Mouse (Mus musculus): ENCODE data around the gene Vps35l. TPM values are rescaled to one million over a fixed set of nuclear protein-coding genes. Genes with fewer than 3 reads are reported as not detected.

Vps35l gene
- polyA plus RNA-seq, 1 experiment from 2014 or later = 48.1 TPM

DNA sequence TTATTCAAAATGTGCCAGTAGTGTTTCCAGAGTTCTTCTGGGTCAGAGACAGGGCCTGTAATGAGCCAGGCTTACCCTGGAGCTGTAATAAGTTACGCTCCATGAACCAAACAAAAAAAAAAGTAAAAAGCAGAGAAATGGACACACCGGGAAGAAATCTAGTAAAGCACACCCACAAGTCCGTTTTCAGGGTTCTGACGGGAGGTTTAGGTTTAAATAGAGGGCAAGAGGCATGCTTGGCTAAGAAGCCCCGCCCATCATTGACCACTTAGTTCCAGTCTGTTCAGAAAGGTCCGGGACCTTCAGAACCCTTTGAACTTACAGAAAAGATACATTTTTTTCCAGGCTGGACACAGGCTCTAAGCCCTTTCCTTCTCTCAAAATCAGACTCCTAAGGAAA is 34.0 kb upstream of the Vps35l start:
- Histone ChIP-seq H3K27ac (ENCODE audit: low read depth, low read length) (0 out of 2 replicates have a peak overlapping the region, but pooled peaks have one; percentile 70), H3K27me3 (ENCODE audit: control insufficient read depth, insufficient read depth, low read length) (no peaks in the 10 kb centered on the region), H3K36me3 (ENCODE audit: control insufficient read depth, insufficient read depth, low read length) (no peaks in the 10 kb centered on the region), H3K9ac (ENCODE audit: low read depth, low read length) (0 out of 2 replicates have a peak overlapping the region, but pooled peaks have one; percentile 11), H3K4me2 (peak overlapping the region; percentile 82), H3K9me3 (replicated peaks; ENCODE audit: control insufficient read depth, low read length) (no peaks in the 10 kb centered on the region), H3K4me3 (ENCODE audit: low read depth, low read length) (peak overlapping the region; percentile 74), H3K4me1 (ENCODE audit: control insufficient read depth, insufficient read depth, low read length) (peaks cover 9% of the 10 kb centered on the region; the same call in 1 of the 2 replicates)
- ATAC-seq (replicated peaks; ENCODE audit: insufficient number of reproducible peaks, low FRiP score, low TSS enrichment) = no peak
- WGBS (ENCODE audit: insufficient replicate concordance) = 52% methylated on average over 6 of the region's 6 CpGs

DNA sequence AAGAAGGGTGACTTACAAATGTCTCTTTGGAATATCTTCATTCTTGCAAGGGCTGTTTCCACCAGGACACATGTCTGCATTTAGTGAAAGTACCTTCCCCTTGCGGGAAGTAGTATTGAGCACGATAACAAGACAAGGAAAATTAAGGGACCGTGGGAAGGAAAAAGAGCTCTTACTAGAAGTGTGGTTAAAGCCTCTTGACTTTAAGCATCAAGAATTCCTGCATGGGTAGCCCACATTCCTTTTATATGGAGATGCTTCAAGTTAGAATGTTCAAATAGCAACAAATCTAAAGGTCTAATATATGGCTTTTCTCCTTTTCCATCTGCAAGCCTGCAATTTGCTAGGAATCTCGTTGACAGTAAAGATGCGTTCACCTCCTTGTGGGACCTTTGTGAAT is 33.5 kb upstream of the Vps35l start:
- 88% methylated on average over 5 of the region's 5 CpGs for WGBS (ENCODE audit: insufficient replicate concordance)
- no peak for ATAC-seq (replicated peaks; ENCODE audit: insufficient number of reproducible peaks, low FRiP score, low TSS enrichment)

GRCm38 (mm10) chr7:118707216-118707615 is 32.8 kb upstream of the Vps35l start:
- H3K9me3 ChIP-seq (replicated peaks; ENCODE audit: control insufficient read depth, low read length) = no peaks in the 10 kb centered on the region
- H3K4me3 ChIP-seq (ENCODE audit: low read depth, low read length) = no peak overlapping the region
- ATAC-seq (replicated peaks; ENCODE audit: insufficient number of reproducible peaks, low FRiP score, low TSS enrichment) = no peak
- no peak overlapping the region for H3K4me2 ChIP-seq
- no peaks in the 10 kb centered on the region for H3K36me3 ChIP-seq (ENCODE audit: control insufficient read depth, insufficient read depth, low read length)
- no peaks in the 10 kb centered on the region for H3K27me3 ChIP-seq (ENCODE audit: control insufficient read depth, insufficient read depth, low read length)
- H3K9ac ChIP-seq (ENCODE audit: low read depth, low read length) = no peak overlapping the region
- WGBS (ENCODE audit: insufficient replicate concordance) = 64% methylated on average over 2 of the region's 2 CpGs
- H3K27ac ChIP-seq (ENCODE audit: low read depth, low read length) = no peak overlapping the region
- H3K4me1 ChIP-seq (ENCODE audit: control insufficient read depth, insufficient read depth, low read length) = peaks cover 9% of the 10 kb centered on the region; the same call in 1 of the 2 replicates

More for the DNA sequence above, 33.5 kb upstream of the Vps35l start:
- H3K4me3 ChIP-seq (ENCODE audit: low read depth, low read length) = no peak overlapping the region
- H3K9me3 ChIP-seq (replicated peaks; ENCODE audit: control insufficient read depth, low read length) = no peaks in the 10 kb centered on the region
- no peaks in the 10 kb centered on the region for H3K36me3 ChIP-seq (ENCODE audit: control insufficient read depth, insufficient read depth, low read length)
- no peak overlapping the region for H3K27ac ChIP-seq (ENCODE audit: low read depth, low read length)
- peaks cover 9% of the 10 kb centered on the region; the same call in 1 of the 2 replicates for H3K4me1 ChIP-seq (ENCODE audit: control insufficient read depth, insufficient read depth, low read length)
- no peak overlapping the region for H3K9ac ChIP-seq (ENCODE audit: low read depth, low read length)
- H3K27me3 ChIP-seq (ENCODE audit: control insufficient read depth, insufficient read depth, low read length) = no peaks in the 10 kb centered on the region
- no peak overlapping the region for H3K4me2 ChIP-seq

GRCm38 (mm10) chr7:118708002-118708401 is 32.0 kb upstream of the Vps35l start:
- 59% methylated on average over 4 of the region's 4 CpGs for WGBS (ENCODE audit: insufficient replicate concordance)
- no peaks in the 10 kb centered on the region for H3K27me3 ChIP-seq (ENCODE audit: control insufficient read depth, insufficient read depth, low read length)
- no peak for ATAC-seq (replicated peaks; ENCODE audit: insufficient number of reproducible peaks, low FRiP score, low TSS enrichment)

GRCm38 (mm10) chr7:118710776-118711175 is 29.2 kb upstream of the Vps35l start:
- Histone ChIP-seq H3K4me1 (ENCODE audit: control insufficient read depth, insufficient read depth, low read length) (0 out of 2 replicates have a peak, but pooled peaks cover 7% of the 10 kb centered on the region), H3K36me3 (ENCODE audit: control insufficient read depth, insufficient read depth, low read length) (no peaks in the 10 kb centered on the region), H3K4me3 (ENCODE audit: low read depth, low read length) (no peak overlapping the region), H3K9ac (ENCODE audit: low read depth, low read length) (no peak overlapping the region), H3K27ac (ENCODE audit: low read depth, low read length) (no peak overlapping the region), H3K9me3 (replicated peaks; ENCODE audit: control insufficient read depth, low read length) (no peaks in the 10 kb centered on the region), H3K4me2 (no peak overlapping the region), H3K27me3 (ENCODE audit: control insufficient read depth, insufficient read depth, low read length) (no peaks in the 10 kb centered on the region)
- 70% methylated on average over 5 of the region's 5 CpGs for WGBS (ENCODE audit: insufficient replicate concordance)
- no peak for ATAC-seq (replicated peaks; ENCODE audit: insufficient number of reproducible peaks, low FRiP score, low TSS enrichment)

More at GRCm38 (mm10) chr7:118708002-118708401, 32.0 kb upstream of the Vps35l start:
- Histone ChIP-seq H3K9ac (ENCODE audit: low read depth, low read length) (no peak overlapping the region), H3K27ac (ENCODE audit: low read depth, low read length) (no peak overlapping the region), H3K36me3 (ENCODE audit: control insufficient read depth, insufficient read depth, low read length) (no peaks in the 10 kb centered on the region), H3K4me3 (ENCODE audit: low read depth, low read length) (no peak overlapping the region), H3K9me3 (replicated peaks; ENCODE audit: control insufficient read depth, low read length) (no peaks in the 10 kb centered on the region), H3K4me1 (ENCODE audit: control insufficient read depth, insufficient read depth, low read length) (peaks cover 11% of the 10 kb centered on the region; the same call in 1 of the 2 replicates), H3K4me2 (no peak overlapping the region)

DNA sequence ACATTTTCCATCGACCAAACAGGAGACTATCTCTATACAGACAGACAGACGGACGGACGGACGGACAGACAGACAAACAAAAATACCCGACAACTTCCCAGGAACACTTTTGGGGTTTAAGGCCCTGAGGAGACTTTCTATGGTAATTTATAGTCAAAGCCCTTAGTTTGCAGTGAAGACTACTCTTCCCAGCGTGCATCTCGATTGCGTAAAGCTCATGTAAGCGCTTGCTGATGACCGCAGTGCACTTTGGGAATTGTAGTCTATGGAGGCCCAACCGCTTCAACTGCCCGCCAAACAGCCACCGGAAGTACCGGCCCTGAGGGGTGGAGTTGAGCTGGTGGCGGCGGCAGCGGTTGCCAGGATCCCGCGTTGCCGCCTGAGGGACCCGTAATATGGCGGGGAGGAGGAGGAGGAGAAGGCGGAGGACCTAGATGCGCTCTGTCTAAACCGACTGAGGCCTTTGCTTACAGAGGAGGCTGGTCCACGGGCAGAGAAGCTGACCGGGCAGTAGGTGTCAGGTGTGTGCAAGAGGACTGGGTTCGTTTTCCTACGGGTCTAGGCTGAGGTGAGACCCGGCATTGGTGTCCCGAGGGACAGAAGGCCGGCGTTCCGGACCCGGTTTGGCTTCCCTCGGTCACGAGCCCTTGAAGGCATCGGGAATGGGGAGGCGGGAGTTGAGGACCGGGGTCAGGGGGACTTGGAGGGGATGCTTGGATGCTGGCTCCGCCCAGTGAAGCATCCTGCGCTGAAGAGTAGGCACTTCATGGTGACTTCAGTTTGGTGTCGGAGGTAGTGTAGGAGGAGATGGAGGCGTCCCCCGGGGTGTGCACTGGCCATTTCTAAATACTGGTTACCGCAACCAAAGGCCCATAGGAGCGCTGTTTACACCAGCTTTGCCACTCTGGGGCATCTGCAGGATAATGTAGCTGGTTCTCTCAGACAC is 27.5 kb upstream of the Vps35l start, which contains the start of gene Ccp110:
Ccp110 (plus strand) TSS at position 325 of the 946 bp plus-strand sequence.
- Histone ChIP-seq H3K4me1 (ENCODE audit: control insufficient read depth, insufficient read depth, low read length) (0 out of 2 replicates have a peak, but pooled peaks cover 7% of the 10 kb centered on the region), H3K4me2 (peak within 1 kb of the TSS; percentile 83), H3K4me3 (ENCODE audit: low read depth, low read length) (peak within 1 kb of the TSS; percentile 85), H3K27ac (ENCODE audit: low read depth, low read length) (no peak within 1 kb of the TSS), H3K36me3 (ENCODE audit: control insufficient read depth, insufficient read depth, low read length) (no peaks in the 10 kb centered on the region), H3K27me3 (ENCODE audit: control insufficient read depth, insufficient read depth, low read length) (no peaks in the 10 kb centered on the region), H3K9ac (ENCODE audit: low read depth, low read length) (peak within 1 kb of the TSS; percentile 72), H3K9me3 (replicated peaks; ENCODE audit: control insufficient read depth, low read length) (no peaks in the 10 kb centered on the region)
- ATAC-seq (replicated peaks; ENCODE audit: insufficient number of reproducible peaks, low FRiP score, low TSS enrichment) = peak; percentile 94
- WGBS (ENCODE audit: insufficient replicate concordance) = under 1% methylated on average over 48 of the region's 48 CpGs

DNA sequence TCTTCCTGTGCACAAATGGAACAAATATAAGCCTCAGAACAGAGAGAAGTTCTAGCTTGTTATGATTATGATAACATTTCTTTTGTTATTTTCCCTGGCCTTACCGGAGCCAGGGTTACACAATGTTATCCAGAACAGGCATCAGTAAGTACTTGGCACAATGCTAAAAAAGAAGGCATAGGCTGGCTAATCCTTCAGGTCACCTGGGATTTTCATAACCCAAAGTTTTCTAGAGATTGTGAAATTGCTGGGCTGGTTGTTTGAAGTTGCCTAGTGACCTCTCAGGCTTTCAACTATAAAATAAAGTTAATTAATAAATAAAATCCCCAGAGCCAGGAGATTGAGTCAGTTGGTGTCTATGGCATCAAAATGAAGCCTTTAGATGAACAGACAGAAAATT is 25.2 kb upstream of the Vps35l start:
- Histone ChIP-seq H3K4me2 (no peak overlapping the region), H3K27ac (ENCODE audit: low read depth, low read length) (no peak overlapping the region), H3K36me3 (ENCODE audit: control insufficient read depth, insufficient read depth, low read length) (no peaks in the 10 kb centered on the region), H3K4me1 (ENCODE audit: control insufficient read depth, insufficient read depth, low read length) (0 out of 2 replicates have a peak, but pooled peaks cover 7% of the 10 kb centered on the region), H3K9me3 (replicated peaks; ENCODE audit: control insufficient read depth, low read length) (no peaks in the 10 kb centered on the region), H3K27me3 (ENCODE audit: control insufficient read depth, insufficient read depth, low read length) (no peaks in the 10 kb centered on the region), H3K9ac (ENCODE audit: low read depth, low read length) (no peak overlapping the region), H3K4me3 (ENCODE audit: low read depth, low read length) (no peak overlapping the region)
- 68% methylated on average over 1 of the region's 1 CpGs for WGBS (ENCODE audit: insufficient replicate concordance)
- ATAC-seq (replicated peaks; ENCODE audit: insufficient number of reproducible peaks, low FRiP score, low TSS enrichment) = no peak

- ATAC-seq (replicated peaks; ENCODE audit: insufficient number of reproducible peaks, low FRiP score, low TSS enrichment) = no peak
- Histone ChIP-seq H3K4me1 (ENCODE audit: control insufficient read depth, insufficient read depth, low read length) (0 out of 2 replicates have a peak, but pooled peaks cover 4% of the 10 kb centered on the region), H3K36me3 (ENCODE audit: control insufficient read depth, insufficient read depth, low read length) (peaks cover 2% of the 10 kb centered on the region), H3K27ac (ENCODE audit: low read depth, low read length) (no peak overlapping the region), H3K27me3 (ENCODE audit: control insufficient read depth, insufficient read depth, low read length) (no peaks in the 10 kb centered on the region), H3K4me3 (ENCODE audit: low read depth, low read length) (no peak overlapping the region), H3K9ac (ENCODE audit: low read depth, low read length) (no peak overlapping the region), H3K9me3 (replicated peaks; ENCODE audit: control insufficient read depth, low read length) (no peaks in the 10 kb centered on the region), H3K4me2 (no peak overlapping the region)
- 90% methylated on average over 4 of the region's 4 CpGs for WGBS (ENCODE audit: insufficient replicate concordance)
These were observed 22.0 kb upstream of the Vps35l start for GRCm38 (mm10) chr7:118718066-118718465.
